Mouse (Mus musculus): ENCODE results near the gene Tmem211. TPM values are rescaled to one million over a fixed set of nuclear protein-coding genes. Genes with fewer than 3 reads are reported as not detected.

Gene Tmem211
- polyA plus RNA-seq, 1 experiment from 2014 or later: not detected

GRCm38 (mm10) chr5:113215610-113216011 is 11.1 kb upstream of the Tmem211 start:
- no peaks in the 10 kb centered on the region for H3K27me3 ChIP-seq (replicated peaks)
- H3K9me3 ChIP-seq: no peaks in the 10 kb centered on the region
- H3K27ac ChIP-seq: no peak overlapping the region

DNA sequence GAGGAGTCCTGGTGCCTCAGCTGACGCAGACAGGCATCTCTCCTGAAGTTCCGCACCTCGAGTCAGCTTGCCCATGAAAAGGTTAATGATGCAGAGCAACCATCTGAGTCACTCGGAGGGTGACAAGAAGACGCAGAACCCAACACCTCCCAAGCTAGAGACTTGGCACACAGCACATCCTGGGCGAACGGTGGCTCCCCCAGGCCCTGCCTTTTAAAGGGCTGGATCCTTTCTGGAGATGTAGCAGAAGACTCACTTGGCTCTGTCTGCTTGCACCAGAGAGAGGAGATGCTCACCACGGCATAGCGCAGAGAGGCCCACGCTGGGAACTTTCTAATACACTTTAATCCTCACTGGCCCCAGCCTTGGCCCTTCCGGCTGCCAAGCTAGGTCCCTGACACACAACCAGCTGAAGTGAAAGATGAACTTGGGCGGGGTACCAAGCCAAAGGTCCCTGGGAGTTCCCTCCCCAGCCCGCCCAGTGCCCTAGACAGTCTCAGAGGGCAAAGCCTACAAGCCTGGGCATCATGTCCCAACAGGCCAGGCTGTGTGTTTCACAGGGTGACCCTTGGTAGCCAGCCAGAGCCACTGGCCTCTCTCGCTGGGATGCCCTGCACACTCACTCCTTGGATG is 10.3 kb upstream of the Tmem211 start:
- Histone ChIP-seq H3K27me3 (replicated peaks) (no peaks in the 10 kb centered on the region), H3K27ac (peak overlapping the region; percentile 45; the same call in 1 of the 2 replicates), H3K4me3 (replicated peaks) (no peak overlapping the region), H3K9me3 (no peaks in the 10 kb centered on the region), H3K36me3 (no peaks in the 10 kb centered on the region), H3K4me2 (replicated peaks) (peak overlapping the region; percentile 22), H3K4me1 (replicated peaks) (peaks cover 31% of the 10 kb centered on the region), H3K9ac (peak overlapping the region; percentile 10; the same call in 1 of the 2 replicates)
- no peak; the same call in 1 of the 2 replicates for ATAC-seq
- 50% methylated on average over 14 of the region's 14 CpGs for WGBS

More at GRCm38 (mm10) chr5:113215610-113216011, 11.1 kb upstream of the Tmem211 start:
- 79% methylated on average over 9 of the region's 9 CpGs for WGBS
- H3K4me2 ChIP-seq (replicated peaks): no peak overlapping the region
- H3K9ac ChIP-seq: no peak overlapping the region
- H3K4me3 ChIP-seq (replicated peaks): no peak overlapping the region
- H3K36me3 ChIP-seq: no peaks in the 10 kb centered on the region
- ATAC-seq: no peak
- peaks cover 31% of the 10 kb centered on the region for H3K4me1 ChIP-seq (replicated peaks)

DNA sequence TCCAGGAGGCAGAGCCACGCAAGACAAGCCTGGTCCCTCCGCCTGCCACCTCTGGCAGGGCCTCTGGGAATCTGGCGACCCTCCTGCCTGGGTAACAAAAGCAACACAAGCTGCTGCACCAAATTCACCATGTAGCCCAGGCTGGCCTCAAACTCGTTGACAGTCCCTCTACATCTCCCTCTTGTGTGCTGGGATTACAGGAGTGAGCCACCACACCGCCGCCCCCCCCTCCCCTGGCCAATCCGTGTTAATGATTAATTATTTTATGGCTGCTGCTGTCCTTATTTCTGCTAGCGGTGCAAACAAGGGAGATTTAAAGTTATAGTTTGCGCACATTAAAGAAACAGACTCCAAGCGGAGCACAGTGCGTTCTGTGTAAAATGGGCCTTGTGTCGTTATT is 9.6 kb upstream of the Tmem211 start:
- H3K9ac ChIP-seq: peak overlapping the region; percentile 10; the same call in 1 of the 2 replicates
- no peaks in the 10 kb centered on the region for H3K9me3 ChIP-seq

DNA sequence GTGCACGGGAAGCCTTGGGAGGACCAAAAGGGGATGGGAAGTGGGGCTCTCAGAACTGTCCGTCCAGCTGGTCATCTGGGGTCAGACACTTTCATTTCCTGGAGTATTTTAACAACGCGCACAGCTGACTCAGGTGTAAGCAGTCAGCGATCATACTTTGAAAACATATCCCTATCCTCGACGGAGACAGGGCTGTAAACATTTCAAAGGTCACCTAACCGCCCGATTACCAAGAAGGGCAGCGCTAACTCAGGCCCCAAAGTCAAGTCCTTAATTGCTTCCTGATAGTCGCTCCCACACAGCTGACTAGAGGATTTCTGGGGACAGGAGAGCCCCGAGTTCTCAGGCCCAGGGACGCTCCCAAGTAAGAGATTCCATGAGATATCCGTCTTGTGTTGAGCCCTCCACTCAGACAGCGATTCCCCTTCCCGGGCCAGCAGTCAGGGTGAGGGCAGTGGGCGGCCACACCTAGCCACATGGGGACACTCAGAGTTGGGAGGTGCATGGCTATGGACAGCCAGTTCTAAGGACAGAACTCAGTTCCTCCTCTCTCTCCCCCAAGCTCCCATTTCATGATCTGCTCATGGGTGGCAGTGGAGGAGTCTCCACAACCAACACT is 8.0 kb upstream of the Tmem211 start:
- no peaks in the 10 kb centered on the region for H3K9me3 ChIP-seq
- H3K9ac ChIP-seq: no peak overlapping the region
- H3K27ac ChIP-seq: peak overlapping the region; percentile 80
- H3K27me3 ChIP-seq (replicated peaks): no peaks in the 10 kb centered on the region
- H3K4me3 ChIP-seq (replicated peaks): peak overlapping the region; percentile 62
- H3K4me1 ChIP-seq (replicated peaks): peaks cover 31% of the 10 kb centered on the region
- H3K36me3 ChIP-seq: no peaks in the 10 kb centered on the region
- peak overlapping the region; percentile 93 for H3K4me2 ChIP-seq (replicated peaks)
- WGBS: 40% methylated on average over 17 of the region's 17 CpGs
- ATAC-seq: peak; percentile 9; the same call in 1 of the 2 replicates

More for the DNA sequence above, 9.6 kb upstream of the Tmem211 start:
- H3K27me3 ChIP-seq (replicated peaks): no peaks in the 10 kb centered on the region
- peak overlapping the region; percentile 22; the same call in 1 of the 2 replicates for H3K4me2 ChIP-seq (replicated peaks)
- H3K4me1 ChIP-seq (replicated peaks): peaks cover 31% of the 10 kb centered on the region
- no peak overlapping the region for H3K4me3 ChIP-seq (replicated peaks)
- H3K36me3 ChIP-seq: no peaks in the 10 kb centered on the region
- peak overlapping the region; percentile 45; the same call in 1 of the 2 replicates for H3K27ac ChIP-seq
- ATAC-seq: no peak; the same call in 1 of the 2 replicates
- 55% methylated on average over 12 of the region's 12 CpGs for WGBS

DNA sequence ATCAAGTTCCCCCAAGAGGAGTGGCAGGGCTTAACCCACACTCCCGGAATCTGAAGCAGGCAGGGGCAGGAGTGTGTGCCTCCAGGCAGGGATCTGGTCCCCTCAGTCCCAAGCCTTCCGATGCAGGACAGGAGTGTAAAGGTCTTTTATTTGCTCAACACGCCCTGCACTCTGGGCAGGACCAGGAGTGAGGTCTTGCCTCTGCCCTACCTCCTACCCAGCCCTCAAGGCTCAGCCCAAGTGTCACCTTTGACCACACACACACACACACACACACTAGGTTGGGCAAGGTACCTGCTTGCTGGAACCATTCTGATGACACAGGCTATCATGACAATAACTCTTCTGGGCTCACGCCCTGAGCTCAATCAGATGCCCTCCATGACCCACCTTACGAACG is 7.3 kb upstream of the Tmem211 start:
- WGBS: 49% methylated on average over 6 of the region's 6 CpGs
- peak; percentile 61 for ATAC-seq
- H3K4me2 ChIP-seq (replicated peaks): peak overlapping the region; percentile 93
- peak overlapping the region; percentile 80 for H3K27ac ChIP-seq
- peaks cover 31% of the 10 kb centered on the region for H3K4me1 ChIP-seq (replicated peaks)
- H3K9ac ChIP-seq: no peak overlapping the region
- H3K9me3 ChIP-seq: no peaks in the 10 kb centered on the region
- H3K27me3 ChIP-seq (replicated peaks): no peaks in the 10 kb centered on the region
- peak overlapping the region; percentile 62 for H3K4me3 ChIP-seq (replicated peaks)
- no peaks in the 10 kb centered on the region for H3K36me3 ChIP-seq

GRCm38 (mm10) chr5:113219876-113220275 is 6.8 kb upstream of the Tmem211 start:
- H3K36me3 ChIP-seq: no peaks in the 10 kb centered on the region
- WGBS: 38% methylated on average over 7 of the region's 7 CpGs
- peak overlapping the region; percentile 62 for H3K4me3 ChIP-seq (replicated peaks)
- peak overlapping the region; percentile 93 for H3K4me2 ChIP-seq (replicated peaks)
- no peaks in the 10 kb centered on the region for H3K27me3 ChIP-seq (replicated peaks)
- H3K4me1 ChIP-seq (replicated peaks): peaks cover 31% of the 10 kb centered on the region
- no peaks in the 10 kb centered on the region for H3K9me3 ChIP-seq
- ATAC-seq: 0 out of 2 replicates have a peak, but pooled peaks have one; percentile 4
- no peak overlapping the region for H3K9ac ChIP-seq
- H3K27ac ChIP-seq: no peak overlapping the region

DNA sequence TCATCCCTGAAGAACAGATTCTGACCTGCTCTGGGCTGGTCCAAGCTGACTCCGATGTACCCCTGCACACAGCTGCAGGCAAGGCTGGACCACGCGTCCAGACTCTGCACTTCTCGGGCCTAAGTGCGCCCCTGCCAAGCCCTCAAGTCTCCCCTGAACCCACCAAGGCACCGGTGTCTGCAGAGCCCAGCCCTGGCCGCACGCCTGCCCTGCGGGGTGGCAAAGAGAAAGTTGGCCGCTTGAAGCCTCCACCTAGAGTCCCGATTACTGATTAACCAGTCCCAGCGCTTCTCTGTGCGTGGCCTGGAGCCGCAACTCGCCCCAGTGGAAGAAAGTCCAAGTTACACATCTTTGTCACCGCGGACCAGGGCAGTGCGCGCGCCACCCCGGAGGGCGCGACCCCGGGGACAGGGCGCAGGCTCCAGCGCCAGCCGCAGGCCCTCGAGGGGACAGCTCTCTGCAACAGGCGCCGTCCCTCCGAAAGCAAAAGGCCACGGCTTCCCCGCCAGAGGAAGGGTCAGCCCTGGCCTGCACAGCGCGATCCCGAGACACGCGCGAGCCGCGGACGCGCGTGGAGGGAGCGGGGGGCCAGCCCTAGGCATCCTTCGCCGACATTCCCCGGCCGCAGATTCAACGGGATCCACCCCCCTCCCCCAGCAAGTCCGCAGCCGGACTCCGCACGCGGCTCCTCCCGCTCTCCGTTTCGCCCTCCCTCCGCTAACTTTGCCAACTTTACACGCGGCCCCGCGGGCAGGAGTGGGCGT is 6.1 kb upstream of the Tmem211 start:
- 3% methylated on average over 64 of the region's 64 CpGs for WGBS
- Histone ChIP-seq H3K9ac (peak overlapping the region; percentile 59), H3K4me1 (replicated peaks) (peaks cover 31% of the 10 kb centered on the region), H3K27ac (peak overlapping the region; percentile 84), H3K9me3 (no peaks in the 10 kb centered on the region), H3K4me3 (replicated peaks) (peak overlapping the region; percentile 62), H3K4me2 (replicated peaks) (peak overlapping the region; percentile 93), H3K36me3 (no peaks in the 10 kb centered on the region), H3K27me3 (replicated peaks) (no peaks in the 10 kb centered on the region)
- ATAC-seq: peak; percentile 52

DNA sequence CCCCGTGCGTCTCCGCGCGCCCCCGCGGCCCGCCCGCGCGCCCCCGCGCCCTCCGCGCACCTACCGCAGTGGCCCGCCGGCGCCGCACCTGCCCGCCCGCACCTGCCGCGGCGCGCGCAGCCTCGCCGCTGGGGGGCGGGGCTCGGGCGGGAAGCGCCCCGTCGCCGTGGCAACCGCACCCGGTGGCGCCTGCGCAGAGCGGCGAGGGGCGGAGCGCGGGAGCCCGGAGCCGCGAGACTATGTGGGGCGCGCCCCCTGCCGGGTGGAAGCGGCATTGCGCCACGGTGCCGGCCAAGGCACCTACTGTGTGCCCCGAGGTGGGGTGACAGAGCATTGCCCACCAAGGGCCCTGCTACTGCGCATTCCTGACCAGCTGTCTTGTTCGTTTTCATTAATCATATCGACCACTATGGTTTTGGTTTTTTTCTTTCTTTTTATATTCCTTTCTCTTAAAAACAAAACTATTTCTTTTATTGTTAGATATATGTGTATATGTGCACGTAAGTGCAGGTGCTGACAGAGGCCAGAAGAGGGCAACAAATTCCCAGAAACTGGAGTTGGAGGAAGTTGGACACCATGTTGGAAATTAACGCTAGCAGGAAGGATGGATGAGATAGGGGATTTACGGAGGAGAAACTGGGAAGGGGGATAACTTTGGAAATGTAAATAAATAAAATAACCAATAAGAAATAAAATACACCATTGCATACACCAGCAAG is 5.4 kb upstream of the Tmem211 start, which contains the start of gene 2900026A02Rik:
Gene 2900026A02Rik (minus strand): TSS at position 90 of the 719 bp plus-strand sequence.
- Histone ChIP-seq H3K9me3 (no peaks in the 10 kb centered on the region), H3K4me1 (replicated peaks) (peaks cover 26% of the 10 kb centered on the region), H3K36me3 (no peaks in the 10 kb centered on the region), H3K4me2 (replicated peaks) (peak within 1 kb of the TSS; percentile 93), H3K9ac (peak within 1 kb of the TSS; percentile 59), H3K27ac (peak within 1 kb of the TSS; percentile 84), H3K27me3 (replicated peaks) (no peaks in the 10 kb centered on the region), H3K4me3 (replicated peaks) (peak within 1 kb of the TSS; percentile 62)
- ATAC-seq: peak; percentile 50
- WGBS: 11% methylated on average over 44 of the region's 62 CpGs

DNA sequence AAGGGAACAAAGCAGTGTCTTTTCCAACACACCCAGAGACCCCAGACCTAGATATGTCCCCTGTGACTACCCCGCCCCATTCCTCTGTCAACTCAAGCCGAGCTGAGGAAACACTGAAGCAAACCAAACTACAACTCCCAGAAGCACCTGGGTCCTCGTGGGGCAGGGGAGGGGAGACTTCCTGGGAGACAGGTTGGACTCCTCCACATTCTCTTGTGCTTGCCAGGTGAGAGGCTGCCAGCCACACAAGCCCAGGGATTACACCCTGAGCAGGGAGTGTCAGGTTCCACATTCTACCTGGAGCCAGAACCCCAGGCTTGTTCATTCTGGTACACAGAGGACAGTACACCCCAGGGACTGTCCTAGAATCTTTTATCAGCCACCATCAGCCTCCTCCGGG is 2.8 kb upstream of the Tmem211 start:
- Histone ChIP-seq H3K4me3 (replicated peaks) (no peak overlapping the region), H3K4me1 (replicated peaks) (peaks cover 11% of the 10 kb centered on the region), H3K4me2 (replicated peaks) (no peak overlapping the region), H3K27ac (no peak overlapping the region), H3K27me3 (replicated peaks) (no peaks in the 10 kb centered on the region), H3K36me3 (no peaks in the 10 kb centered on the region), H3K9ac (no peak overlapping the region), H3K9me3 (no peaks in the 10 kb centered on the region)
- 42% methylated on average over 4 of the region's 4 CpGs for WGBS
- no peak for ATAC-seq

DNA sequence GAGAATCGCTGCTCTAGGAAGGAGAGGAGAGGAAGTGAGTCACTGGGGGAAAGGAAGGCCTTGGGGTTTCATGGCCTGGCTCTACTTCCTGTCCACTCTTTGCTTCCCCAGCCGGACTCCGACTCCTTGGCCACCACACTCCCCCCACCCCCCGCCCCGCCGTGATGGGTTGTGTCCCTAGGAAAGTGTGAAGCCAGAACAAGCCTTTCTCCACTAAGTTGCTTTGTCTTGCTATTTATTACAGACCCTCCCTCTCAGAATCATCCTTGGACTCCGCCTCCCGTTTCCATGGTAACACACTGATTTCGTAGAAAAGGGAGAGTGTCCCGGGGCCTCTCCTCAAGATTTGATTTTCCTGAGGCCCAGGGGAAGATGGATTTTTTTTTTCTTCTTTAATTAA is 1.4 kb upstream of the Tmem211 start:
- H3K9ac ChIP-seq: no peak overlapping the region
- 24% methylated on average over 10 of the region's 10 CpGs for WGBS
- H3K36me3 ChIP-seq: no peaks in the 10 kb centered on the region
- no peaks in the 10 kb centered on the region for H3K27me3 ChIP-seq (replicated peaks)
- no peak for ATAC-seq
- no peaks in the 10 kb centered on the region for H3K9me3 ChIP-seq
- no peak overlapping the region for H3K27ac ChIP-seq
- H3K4me2 ChIP-seq (replicated peaks): no peak overlapping the region
- H3K4me1 ChIP-seq (replicated peaks): peaks cover 3% of the 10 kb centered on the region; the same call in 1 of the 2 replicates
- H3K4me3 ChIP-seq (replicated peaks): no peak overlapping the region

DNA sequence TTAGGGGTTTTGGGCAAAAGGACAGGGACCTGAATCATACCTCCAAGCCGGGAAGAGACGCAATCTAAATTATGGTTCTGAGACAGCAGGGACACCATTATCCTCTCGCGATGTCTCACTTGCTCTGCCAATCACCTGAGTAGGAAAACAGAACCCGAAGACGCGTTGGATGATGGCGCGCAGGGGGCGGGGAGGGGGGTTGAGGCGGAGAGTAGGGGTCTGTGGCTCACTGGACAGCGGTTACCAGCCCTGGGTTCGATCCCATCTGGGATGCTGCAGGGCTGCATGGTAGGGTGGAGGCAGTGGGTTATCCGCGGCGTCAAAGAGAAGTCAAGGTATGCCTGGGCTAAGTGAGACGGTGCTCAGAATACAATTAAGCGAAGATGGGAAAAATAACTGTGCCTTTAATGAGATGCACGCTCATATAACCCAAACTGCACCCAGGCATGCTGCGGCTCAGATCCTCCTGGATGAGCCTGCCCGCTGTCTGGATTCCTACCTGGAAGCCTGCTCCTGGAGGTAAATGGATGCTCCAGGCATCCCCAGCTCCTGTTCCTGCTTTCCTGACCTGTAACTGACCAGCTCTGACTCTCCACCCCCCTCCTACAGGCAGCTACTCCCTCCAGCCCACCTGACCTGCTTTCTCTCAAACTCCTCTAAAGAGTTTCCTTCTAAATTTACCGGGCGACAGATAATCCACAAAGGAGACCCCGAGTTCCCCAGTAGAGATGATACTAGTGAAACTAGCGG is 848 bp upstream of the Tmem211 start:
- whole genome bisulfite sequencing: 23% methylated on average over 25 of the region's 25 CpGs
- Histone ChIP-seq H3K4me1 (replicated peaks) (peaks cover 3% of the 10 kb centered on the region; the same call in 1 of the 2 replicates), H3K4me3 (replicated peaks) (0 out of 2 replicates have a peak overlapping the region, but pooled peaks have one; percentile 6), H3K9me3 (no peaks in the 10 kb centered on the region), H3K4me2 (replicated peaks) (peak overlapping the region; percentile 53), H3K36me3 (no peaks in the 10 kb centered on the region), H3K9ac (no peak overlapping the region), H3K27me3 (replicated peaks) (no peaks in the 10 kb centered on the region), H3K27ac (0 out of 2 replicates have a peak overlapping the region, but pooled peaks have one; percentile 20)
- no peak for ATAC-seq

Data from intestine, embryonic 15.5 days (tissue).